9 mouse cellular contexts compared by ENCODE assay signal in genomic region chr16:35771141-35771540, GRCm38 (mm10). TPM values are rescaled to one million over a fixed set of nuclear protein-coding genes. Genes with fewer than 3 reads are reported as not detected.
A peak's percentile ranks its signal among the peaks of the same experiment; 100 is the strongest.
DNase-seq lines count a peak whose midpoint lies in the region; ATAC-seq and TF ChIP-seq lines count a peak whose summit lies in the region.
"Had no signal": no experiment of that assay in that cellular context is flagged by ENCODE, and none has a peak within 500 bp of the region (broad histone marks: within the 10 kb centered on the region; RNA-seq: fewer than 3 reads in every experiment).

No protein-coding gene starts in this region.

- H3K27me3 ChIP-seq in heart, embryonic 15.5 days: no peaks in the 10 kb centered on the region
- H3K27me3 ChIP-seq in G1E (ENCODE audit: insufficient read depth, low read length): no peaks in the 10 kb centered on the region
- no peaks in the 10 kb centered on the region for H3K27me3 ChIP-seq in hindbrain, embryonic 12.5 days
- H3K27me3 ChIP-seq in midbrain, embryonic 11.5 days (ENCODE audit: control insufficient read depth, insufficient read depth, low read length): no peaks in the 10 kb centered on the region

- H3K9me3 ChIP-seq in heart, embryonic 15.5 days (replicated peaks): no peaks in the 10 kb centered on the region
- no peaks in the 10 kb centered on the region for H3K9me3 ChIP-seq in G1E (replicated peaks)
- H3K9me3 ChIP-seq in hindbrain, embryonic 12.5 days (replicated peaks): no peaks in the 10 kb centered on the region
- H3K9me3 ChIP-seq in midbrain, embryonic 11.5 days (ENCODE audit: control insufficient read depth, low read length): no peaks in the 10 kb centered on the region

- H3K27ac ChIP-seq in heart, embryonic 15.5 days: no peak overlapping the region
- no peak overlapping the region for H3K27ac ChIP-seq in hindbrain, embryonic 12.5 days
- H3K27ac ChIP-seq in midbrain, embryonic 11.5 days (ENCODE audit: low read depth, low read length): no peak overlapping the region

- ATAC-seq in heart, embryonic 15.5 days (replicated peaks; ENCODE audit: insufficient number of reproducible peaks, insufficient read depth, low FRiP score, low read depth): no peak
- ATAC-seq in G1E (ENCODE audit: extremely low read depth, insufficient number of reproducible peaks, low FRiP score, poor library complexity, severe bottlenecking): no peak
- ATAC-seq in hindbrain, embryonic 12.5 days (ENCODE audit: low FRiP score): no peak
- no peak for ATAC-seq in midbrain, embryonic 11.5 days (ENCODE audit: low FRiP score)

- no peak for DNase-seq in heart, postnatal 36 days
- no peak for DNase-seq in G1E (ENCODE audit: low spot score)
- no peak for DNase-seq in midbrain, embryonic 11.5 days (ENCODE audit: low spot score, missing footprints)
- no peak for DNase-seq in urinary bladder, postnatal 4 days (ENCODE audit: low spot score in 2 of 2)
- no peak for DNase-seq in frontal cortex, postnatal 36 days (ENCODE audit: low spot score in 2 of 2)
- DNase-seq in layer of hippocampus, postnatal 14 days (ENCODE audit: low spot score in 2 of 2): no peak
- DNase-seq: gastrocnemius, postnatal 14 days had no signal

- peak overlapping the region; percentile 76; the same call in 1 of the 2 replicates for H3K9ac ChIP-seq in heart, embryonic 15.5 days
- H3K9ac ChIP-seq in hindbrain, embryonic 12.5 days: no peak overlapping the region; the same call in 1 of the 2 replicates
- H3K9ac ChIP-seq in midbrain, embryonic 11.5 days (ENCODE audit: low read length): no peak overlapping the region

- H3K4me1 ChIP-seq in heart, embryonic 15.5 days (replicated peaks): peaks cover 26% of the 10 kb centered on the region
- peaks cover 73% of the 10 kb centered on the region for H3K4me1 ChIP-seq in G1E (ENCODE audit: insufficient read depth, low read depth, low read length)
- H3K4me1 ChIP-seq in hindbrain, embryonic 12.5 days: peaks cover 30% of the 10 kb centered on the region
- H3K4me1 ChIP-seq in midbrain, embryonic 11.5 days (ENCODE audit: control insufficient read depth, insufficient read depth, low read length): peaks cover 13% of the 10 kb centered on the region

- intact Hi-C loops in heart, postnatal 36 days (cut with DNase I): loop anchor here (2.0 kb wide), 1 partner anchor 36 kb away; no protein-coding TSS in a partner anchor

- peak overlapping the region; percentile 93 for H3K4me3 ChIP-seq in heart, embryonic 15.5 days
- H3K4me3 ChIP-seq in G1E (ENCODE audit: low read depth, low read length): peak overlapping the region; percentile 99
- H3K4me3 ChIP-seq in hindbrain, embryonic 12.5 days: peak overlapping the region; percentile 93
- peak overlapping the region; percentile 69 for H3K4me3 ChIP-seq in midbrain, embryonic 11.5 days (ENCODE audit: low read depth, low read length)

- no peak for TF ChIP-seq CTCF in G1E (IDR thresholded peaks at IDR 0.05; ENCODE audit: low read depth, low read length)

- H3K4me2 ChIP-seq in heart, embryonic 15.5 days: peak overlapping the region; percentile 96
- H3K4me2 ChIP-seq in hindbrain, embryonic 12.5 days (replicated peaks): peak overlapping the region; percentile 83
- peak overlapping the region; percentile 89 for H3K4me2 ChIP-seq in midbrain, embryonic 11.5 days

- 25% methylated on average over 8 of the region's 8 CpGs for WGBS in heart, embryonic 15.5 days
- 15% methylated on average over 8 of the region's 8 CpGs for WGBS in hindbrain, embryonic 12.5 days
- WGBS in midbrain, embryonic 11.5 days: 14% methylated on average over 8 of the region's 8 CpGs

- H3K36me3 ChIP-seq in heart, embryonic 15.5 days: no peaks in the 10 kb centered on the region
- H3K36me3 ChIP-seq in G1E (replicated peaks): peaks cover 33% of the 10 kb centered on the region
- no peaks in the 10 kb centered on the region for H3K36me3 ChIP-seq in hindbrain, embryonic 12.5 days
- H3K36me3 ChIP-seq in midbrain, embryonic 11.5 days (ENCODE audit: control insufficient read depth, insufficient read depth, low read length): no peaks in the 10 kb centered on the region

RNA-seq across cellular contexts. Expression of gene Hspbap1, which starts 1.0 kb away (rescaled TPM):
- polyA plus RNA-seq in heart, embryonic 15.5 days (2015; fragmentation: Nextera tagmentation; extraction: Ambion mirVana): 6.9 and 7.3 TPM in 2 replicates
- 1 to 10 TPM; 2.8 to 3.0 TPM for total RNA-seq in heart, postnatal 36 days (2021)
- total RNA-seq in G1E (2014; fragmentation: Nextera tagmentation) (17.9 and 18.3 TPM in 2 replicates), G1E (2017) (17.5 and 18.1 TPM in 2 replicates)
- polyA plus RNA-seq in G1E (2012): 29.5 and 31.9 TPM in 2 replicates
- polyA plus RNA-seq in hindbrain, embryonic 12.5 days (2016; fragmentation: Nextera tagmentation; extraction: Ambion mirVana): 21.4 and 21.5 TPM in 2 replicates
- polyA plus RNA-seq in midbrain, embryonic 11.5 days (2014; fragmentation: Nextera tagmentation; extraction: Ambion mirVana): 21.5 and 22.7 TPM in 2 replicates
- total RNA-seq in layer of hippocampus, postnatal 14 days (2021): 1 to 10 TPM; 5.2 to 5.7 TPM

RNA-seq across cellular contexts. Expression of gene Dirc2, which starts 2.0 kb away (rescaled TPM):
- 11.2 and 12.8 TPM in 2 replicates for polyA plus RNA-seq in heart, embryonic 15.5 days (2015; fragmentation: Nextera tagmentation; extraction: Ambion mirVana)
- total RNA-seq in heart, postnatal 36 days (2021): 10 to 100 TPM; 64.2 to 70.4 TPM
- total RNA-seq in G1E (2014; fragmentation: Nextera tagmentation) (18.6 and 23.5 TPM in 2 replicates), G1E (2017) (13.8 and 14.2 TPM in 2 replicates)
- 1.9 and 3.3 TPM in 2 replicates for polyA plus RNA-seq in G1E (2012)
- 32.4 and 32.9 TPM in 2 replicates for polyA plus RNA-seq in hindbrain, embryonic 12.5 days (2016; fragmentation: Nextera tagmentation; extraction: Ambion mirVana)
- 17.5 and 19.3 TPM in 2 replicates for polyA plus RNA-seq in midbrain, embryonic 11.5 days (2014; fragmentation: Nextera tagmentation; extraction: Ambion mirVana)
- 10 to 100 TPM; 84.2 to 88.6 TPM for total RNA-seq in layer of hippocampus, postnatal 14 days (2021)
